Mouse (Mus musculus): ENCODE data around the gene Krtap10-10.
"Not testable (repeated sequence)": the region's sequence is repeated elsewhere in the genome, so short reads cannot be mapped to it uniquely, and the experiment has no call there.

Krtap10-10 gene

GRCm38 (mm10) chr10:77835647-77836046, at the start of gene Krtap10-10:
Krtap10-10 (plus strand) TSS chr10:77835947.
- no peak for DNase-seq (ENCODE audit: low read depth, low spot score)

GRCm38 (mm10) chr10:77787876-77788275, 47.9 kb upstream of the Krtap10-10 start, which contains the start of gene Gm7137:
Gm7137 (minus strand) TSS chr10:77788200.
- DNase-seq (ENCODE audit: low read depth, low spot score) = not testable (repeated sequence)

GRCm38 (mm10) chr10:77788621-77789020, 47.1 kb upstream of the Krtap10-10 start:
- no peak for DNase-seq (ENCODE audit: low read depth, low spot score)

- DNase-seq (ENCODE audit: low read depth, low spot score) = no peak
Observed at GRCm38 (mm10) chr10:77794976-77795375, 40.8 kb upstream of the Krtap10-10 start, which contains the start of gene Gm9639. Gm9639 (minus strand) TSS chr10:77795076.

GRCm38 (mm10) chr10:77797677-77798076, 38.1 kb upstream of the Krtap10-10 start:
- no peak for DNase-seq (ENCODE audit: low read depth, low spot score)

DNA sequence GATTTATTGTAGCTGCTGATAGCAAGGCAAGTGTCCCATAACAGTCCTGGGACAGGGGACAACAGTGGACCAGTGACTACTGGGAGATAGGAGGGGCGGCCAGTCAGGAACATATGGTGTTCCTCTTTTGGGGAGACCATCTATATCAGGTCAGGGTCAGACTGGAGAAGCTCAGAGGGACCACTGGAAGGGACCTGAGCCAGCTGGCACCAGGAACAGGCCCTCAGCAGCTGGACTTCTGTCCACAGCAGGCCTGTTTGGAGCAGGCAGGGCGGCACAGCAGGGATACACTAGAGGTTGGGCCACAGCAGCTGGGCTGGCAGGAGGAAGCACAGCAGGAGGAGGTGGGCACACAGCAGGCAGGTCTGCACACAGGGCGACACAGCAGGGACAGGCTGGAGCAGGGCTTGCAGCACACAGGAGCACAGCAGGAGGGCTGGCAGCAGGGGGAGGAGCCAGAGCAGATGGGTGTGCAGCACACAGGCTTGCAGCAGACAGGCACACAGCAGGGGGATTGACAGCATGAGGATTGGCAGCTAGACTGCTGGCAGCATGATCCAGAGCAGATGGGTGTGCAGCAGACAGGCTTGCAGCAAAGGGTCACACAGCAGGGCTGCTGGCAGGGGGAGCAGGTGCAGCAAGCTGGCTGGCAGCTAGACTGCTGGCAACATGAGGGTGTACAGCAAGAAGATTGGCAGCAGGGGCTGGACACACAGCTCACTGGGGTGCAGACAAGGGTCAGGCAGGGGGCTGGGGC, 37.4 kb upstream of the Krtap10-10 start:
- not testable (repeated sequence) for DNase-seq (ENCODE audit: low read depth, low spot score)

DNA sequence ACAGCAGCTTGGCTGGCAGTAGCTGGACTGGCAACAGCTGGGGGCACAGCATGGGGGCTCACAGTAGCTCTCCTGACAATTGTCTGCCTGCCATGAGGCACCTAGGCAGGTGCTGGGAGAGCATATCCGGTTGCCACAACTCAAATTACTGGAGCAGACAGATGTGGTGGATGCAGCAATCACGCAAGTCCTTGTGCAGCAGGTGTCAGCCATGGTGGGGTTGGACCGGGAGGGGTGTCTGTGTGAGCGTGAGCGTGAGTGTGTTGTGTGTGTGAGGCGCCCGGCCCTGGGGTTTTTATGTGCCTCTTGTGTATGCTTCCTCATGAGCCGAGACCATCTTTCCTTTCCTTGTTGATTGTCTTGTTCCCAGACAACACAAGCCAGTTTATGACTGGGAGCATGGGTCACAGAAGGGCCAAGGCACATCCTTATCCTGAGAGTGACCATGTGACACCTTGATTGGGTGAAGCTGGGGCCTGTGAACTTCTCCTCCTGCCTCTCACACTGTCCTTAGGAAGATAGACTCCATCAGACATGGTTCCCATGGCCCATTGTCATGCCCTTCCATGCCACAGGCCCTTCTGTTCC, 36.7 kb upstream of the Krtap10-10 start, which contains the start of gene Gm19668:
Gene Gm19668 (minus strand): TSS at position 213 of the 588 bp plus-strand sequence.
- DNase-seq (ENCODE audit: low read depth, low spot score) = peak; percentile 11

GRCm38 (mm10) chr10:77804095-77804494, 31.7 kb upstream of the Krtap10-10 start:
- no peak for DNase-seq (ENCODE audit: low read depth, low spot score)

- no peak for DNase-seq (ENCODE audit: low read depth, low spot score)
Observed at GRCm38 (mm10) chr10:77811743-77812142, 24.0 kb upstream of the Krtap10-10 start, which contains the start of gene Gm9507. Gm9507 (minus strand) TSS chr10:77811843.

- DNase-seq (ENCODE audit: low read depth, low spot score) = no peak
Observed at GRCm38 (mm10) chr10:77814382-77814781, 21.4 kb upstream of the Krtap10-10 start, which contains the start of gene Gm2696. Gm2696 (plus strand) TSS chr10:77814682.

- peak; percentile 40 for DNase-seq (ENCODE audit: low read depth, low spot score)
Observed at GRCm38 (mm10) chr10:77815514-77815913, 20.2 kb upstream of the Krtap10-10 start.

- no peak for DNase-seq (ENCODE audit: low read depth, low spot score)
Observed at GRCm38 (mm10) chr10:77818523-77818922, 17.2 kb upstream of the Krtap10-10 start.

DNA sequence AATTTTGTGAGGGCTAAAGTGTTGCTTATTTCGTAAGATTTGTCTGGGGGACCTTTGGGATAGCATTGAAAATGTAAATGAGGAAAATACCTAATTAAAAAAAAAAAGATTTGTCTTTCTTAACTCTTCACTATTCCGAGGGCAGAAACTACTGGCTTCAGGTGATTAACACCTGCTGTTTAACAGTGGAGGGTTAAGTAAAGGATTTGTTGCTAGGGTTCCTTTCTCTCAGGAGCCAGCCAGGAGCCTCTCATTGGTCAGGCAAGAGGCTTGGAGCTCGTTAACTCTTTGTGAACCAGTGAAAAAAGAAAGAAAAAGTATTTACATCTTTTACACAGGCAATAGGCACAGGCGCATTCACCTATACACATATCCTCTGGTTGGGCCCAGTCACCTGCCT, 16.5 kb upstream of the Krtap10-10 start:
- no peak for DNase-seq (ENCODE audit: low read depth, low spot score)

GRCm38 (mm10) chr10:77826951-77827350, 8.8 kb upstream of the Krtap10-10 start, which contains the start of gene Krtap10-4:
Krtap10-4 (minus strand) TSS chr10:77827095.
- no peak for DNase-seq (ENCODE audit: low read depth, low spot score)

DNA sequence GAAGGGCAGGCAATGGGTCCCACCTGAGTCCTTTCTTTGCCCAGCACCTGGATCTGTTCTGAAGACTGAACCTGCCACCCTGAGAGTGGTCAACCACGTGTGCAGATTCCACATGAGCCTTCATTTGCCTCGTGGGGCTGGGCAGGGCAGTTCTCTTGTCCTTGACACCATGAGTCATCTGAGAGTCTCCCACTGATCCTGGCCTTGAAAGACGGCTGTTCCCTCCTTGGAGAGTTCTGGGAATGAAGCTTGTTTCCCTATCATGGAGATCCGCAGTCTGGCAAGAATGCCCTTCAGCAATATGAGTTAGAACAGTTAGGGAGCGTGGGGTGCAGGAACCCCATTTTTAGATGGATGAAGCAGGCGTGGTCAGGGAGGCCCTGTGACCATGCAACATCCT, 3.3 kb downstream of the Krtap10-10 start:
- DNase-seq (ENCODE audit: low read depth, low spot score) = no peak

GRCm38 (mm10) chr10:77846503-77846902, 10.8 kb downstream of the Krtap10-10 start, which contains the start of gene Gm36176:
Gm36176 (plus strand) TSS chr10:77846803.
- DNase-seq (ENCODE audit: low read depth, low spot score) = no peak

DNA sequence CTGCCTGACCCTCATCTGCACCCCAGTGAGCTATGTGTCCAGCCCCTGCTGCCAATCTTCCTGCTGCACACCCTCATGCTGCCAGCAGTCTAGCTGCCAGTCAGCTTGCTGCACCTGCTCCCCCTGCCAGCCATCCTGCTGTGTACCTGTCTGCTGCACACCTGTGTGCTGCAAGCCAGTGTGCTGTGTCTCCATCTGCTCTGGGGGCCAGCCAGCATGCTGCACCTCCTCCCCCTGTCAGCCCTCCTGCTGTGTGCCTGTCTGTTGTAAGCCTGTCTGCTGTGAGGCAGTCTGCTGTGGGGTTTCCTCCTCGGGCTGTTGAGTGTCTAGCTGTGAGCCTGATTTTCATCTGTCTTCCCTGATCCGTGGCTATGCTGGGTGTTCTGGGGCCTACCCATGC, 11.2 kb downstream of the Krtap10-10 start:
- no peak for DNase-seq (ENCODE audit: low read depth, low spot score)

GRCm38 (mm10) chr10:77847538-77847937, 11.8 kb downstream of the Krtap10-10 start:
- DNase-seq (ENCODE audit: low read depth, low spot score) = no peak

GRCm38 (mm10) chr10:77852559-77852958, 16.8 kb downstream of the Krtap10-10 start, which contains the start of gene Gm10318:
Gm10318 (plus strand) TSS chr10:77852859.
- no peak for DNase-seq (ENCODE audit: low read depth, low spot score)

GRCm38 (mm10) chr10:77861675-77862074, 25.9 kb downstream of the Krtap10-10 start, which contains the start of gene Gm3285:
Gm3285 (plus strand) TSS chr10:77861975.
- no peak for DNase-seq (ENCODE audit: low read depth, low spot score)

DNA sequence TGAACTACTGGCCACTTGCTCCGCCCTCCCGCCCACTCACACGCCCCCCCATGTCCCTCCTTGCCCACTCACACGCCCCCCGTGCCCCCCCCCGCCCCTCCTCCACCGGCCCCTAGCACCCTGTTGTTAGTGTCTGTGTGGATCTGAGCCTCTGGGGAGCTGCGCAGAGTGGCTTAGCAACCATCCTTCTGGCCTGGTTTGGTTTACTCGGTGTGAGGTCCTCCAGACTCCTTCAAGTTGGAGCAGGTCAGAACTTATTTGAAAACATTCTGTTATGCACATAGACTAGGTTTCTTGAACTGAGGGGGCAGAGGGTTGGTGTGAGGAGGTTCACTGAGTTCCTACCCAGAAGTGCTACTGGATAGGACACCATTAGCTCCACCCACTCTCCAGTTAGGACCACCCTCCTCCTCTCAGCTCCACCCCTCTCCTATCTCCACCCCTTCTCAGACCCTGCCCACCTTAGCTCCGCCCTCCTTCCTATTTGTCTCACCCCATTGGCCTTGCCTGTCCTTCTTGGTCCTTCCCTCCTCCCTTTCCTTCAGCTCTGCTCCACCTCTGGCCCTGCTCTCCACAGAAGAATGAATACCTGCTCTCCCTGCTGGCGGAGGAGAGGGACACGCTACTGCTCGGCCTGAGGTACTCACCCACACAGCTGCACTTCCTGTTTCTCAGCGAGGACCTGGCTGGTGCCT, 28.5 kb downstream of the Krtap10-10 start:
- peak; percentile 93 for DNase-seq (ENCODE audit: low read depth, low spot score)

DNA sequence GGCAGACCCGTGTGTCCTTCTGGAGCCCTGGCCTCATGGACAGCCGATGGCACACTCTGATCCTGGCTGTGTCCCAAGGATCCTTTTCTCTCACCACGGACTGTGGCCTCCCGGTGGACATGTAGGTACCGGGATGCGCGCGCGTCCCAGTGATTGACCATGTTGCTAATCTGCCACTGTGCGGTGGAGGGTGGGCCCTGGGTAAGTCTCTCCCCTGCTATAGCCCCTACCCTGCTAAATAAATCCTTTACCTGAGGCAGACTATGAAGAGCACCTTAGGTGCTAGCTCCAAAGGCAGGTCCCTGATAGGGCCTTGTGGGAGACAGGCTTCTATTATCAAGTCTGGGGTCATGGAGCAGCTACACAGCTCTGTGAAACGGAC, 29.0 kb downstream of the Krtap10-10 start:
- DNase-seq (ENCODE audit: low read depth, low spot score) = no peak

Data from R1 (cell line).